Mouse (Mus musculus): ENCODE data around the gene Hmgb4. TPM values are rescaled to one million over a fixed set of nuclear protein-coding genes. Genes with fewer than 3 reads are reported as not detected.

Hmgb4 gene
- not detected for total RNA-seq (2023)

DNA sequence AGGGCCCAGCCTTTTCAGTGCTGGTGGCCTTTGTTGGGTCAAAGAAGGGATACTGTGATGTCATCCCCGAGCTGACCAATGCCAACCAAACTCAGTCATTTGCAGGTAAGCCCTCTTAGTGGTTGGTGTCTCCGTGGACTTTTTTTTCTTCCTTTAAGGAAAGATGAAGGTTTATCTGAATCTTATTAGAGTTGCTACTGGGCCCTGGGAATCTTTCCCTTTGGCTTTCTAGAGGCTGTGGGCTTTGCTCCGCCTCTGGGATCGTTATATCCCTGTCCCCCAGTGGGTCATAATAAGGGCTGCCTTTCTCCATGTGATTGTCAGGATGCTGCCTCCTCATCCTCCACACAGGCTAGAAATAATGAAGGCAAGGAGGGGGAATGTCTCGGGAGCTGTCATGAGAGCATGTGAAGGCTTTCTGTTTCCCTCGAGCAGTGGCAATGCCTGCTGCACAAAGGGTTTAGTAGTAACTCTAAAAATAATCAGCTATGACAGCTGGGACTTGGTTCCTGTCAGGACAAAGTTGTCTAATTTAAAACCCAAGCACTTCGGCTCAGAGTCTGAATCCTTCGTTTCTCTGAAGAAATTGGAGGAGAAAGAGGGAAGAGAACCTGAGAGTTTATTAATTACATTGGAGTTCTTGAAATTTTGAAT, at the start of gene Hmgb4:
Gene Hmgb4 (minus strand): TSS at position 51 of the 654 bp plus-strand sequence.

